Mouse (Mus musculus) monocyte, adult 2 months (primary cell): ENCODE data around the gene Phospho1.
A peak's percentile ranks its signal among the peaks of the same experiment; 100 is the strongest.

Experiments used
- DNase-seq, 2 experiments: peaks; one replicate each; pipeline ENCODE4 v3.0.0; 2022; ENCODE audit warnings: low spot score in 2 of 2, low read depth in 1 of 2

The Phospho1 gene

DNA sequence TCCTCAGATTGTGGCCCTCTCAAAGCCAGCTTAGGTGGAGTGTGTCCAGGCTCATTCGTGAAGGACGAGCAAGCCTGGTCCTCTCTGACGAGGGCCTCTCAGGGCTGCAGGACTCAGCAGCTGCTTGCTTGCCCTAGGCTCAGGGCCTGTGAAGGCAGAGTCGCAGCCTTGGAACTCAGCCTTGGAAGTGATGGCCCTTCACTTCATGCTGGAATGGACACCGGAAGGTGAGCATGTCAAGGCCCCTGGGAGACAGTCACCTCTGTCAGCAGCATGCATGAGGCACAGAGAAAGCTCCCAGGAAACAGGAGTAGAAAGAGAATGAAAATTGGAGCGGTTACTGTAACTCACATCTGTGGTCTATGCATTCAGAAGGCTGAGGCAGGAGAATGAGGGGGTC, 12.6 kb upstream of the Phospho1 start:
- DNase-seq, result no peak

- DNase-seq, result no peak
These were observed 12.1 kb upstream of the Phospho1 start for GRCm38 (mm10) chr11:95812224-95812623.

DNA sequence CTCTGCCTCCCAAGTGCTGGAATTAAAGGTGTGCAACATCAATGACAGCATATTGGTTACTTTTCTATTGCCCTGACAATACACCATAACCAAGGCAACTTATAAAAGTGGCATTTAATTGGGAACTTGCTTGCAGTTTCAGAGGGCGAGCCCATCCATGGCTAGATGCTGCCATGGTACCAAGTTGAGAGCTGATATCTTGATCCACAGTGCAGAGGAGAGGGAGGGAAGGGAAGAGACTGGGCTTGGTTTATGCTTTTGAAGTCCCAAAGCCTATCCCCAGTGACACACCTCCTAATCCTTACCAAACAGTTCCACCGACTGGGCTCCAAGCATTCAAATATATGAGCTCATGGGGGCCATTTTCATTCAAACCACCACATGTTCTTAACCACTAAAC, 10.2 kb upstream of the Phospho1 start:
- no peak for DNase-seq

DNA sequence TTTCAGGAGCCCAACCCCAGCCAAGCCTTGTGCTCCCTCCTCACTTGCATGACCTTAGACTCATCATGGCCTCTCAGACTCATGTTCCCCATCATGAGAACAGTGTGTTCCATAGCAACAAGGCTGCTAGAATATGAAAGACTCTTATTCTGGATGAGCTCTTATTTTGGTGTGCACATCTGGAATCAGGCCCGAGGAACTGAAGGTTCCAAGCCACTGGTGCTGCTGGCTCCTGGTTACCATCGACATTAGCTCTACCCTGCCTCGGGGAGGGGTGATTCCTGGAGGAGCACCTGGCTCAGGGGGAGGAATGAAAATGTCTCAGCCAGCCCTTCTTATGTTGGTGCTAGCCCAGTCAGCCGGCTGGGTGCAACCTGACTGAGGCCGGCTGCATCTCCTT, 9.4 kb upstream of the Phospho1 start:
- DNase-seq, result no peak

- DNase-seq, result no peak
These were observed 8.9 kb upstream of the Phospho1 start for GRCm38 (mm10) chr11:95815412-95815811.

GRCm38 (mm10) chr11:95819138-95819537, 5.2 kb upstream of the Phospho1 start:
- no peak for DNase-seq

GRCm38 (mm10) chr11:95821511-95821910, 2.8 kb upstream of the Phospho1 start:
- DNase-seq, result no peak

DNA sequence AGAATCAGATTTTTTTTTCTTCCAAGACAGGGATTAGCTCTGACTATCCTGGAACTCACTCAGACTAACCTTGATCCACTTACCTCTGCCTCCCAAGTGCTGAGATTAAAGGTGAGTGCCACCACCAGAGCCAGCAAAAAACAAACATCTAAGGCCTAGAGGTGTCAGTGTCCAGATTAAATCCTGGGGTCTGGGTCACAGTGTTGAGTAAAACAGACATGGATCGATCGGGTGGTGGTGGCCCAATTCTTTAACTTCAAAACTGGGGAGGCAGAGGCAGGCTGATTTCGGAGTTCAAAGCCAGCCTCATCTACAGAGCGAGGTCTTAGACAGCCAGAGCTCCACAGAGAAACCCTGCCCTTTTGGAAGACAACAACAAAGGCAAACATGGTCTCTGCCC, 1.9 kb upstream of the Phospho1 start:
- no peak for DNase-seq

DNA sequence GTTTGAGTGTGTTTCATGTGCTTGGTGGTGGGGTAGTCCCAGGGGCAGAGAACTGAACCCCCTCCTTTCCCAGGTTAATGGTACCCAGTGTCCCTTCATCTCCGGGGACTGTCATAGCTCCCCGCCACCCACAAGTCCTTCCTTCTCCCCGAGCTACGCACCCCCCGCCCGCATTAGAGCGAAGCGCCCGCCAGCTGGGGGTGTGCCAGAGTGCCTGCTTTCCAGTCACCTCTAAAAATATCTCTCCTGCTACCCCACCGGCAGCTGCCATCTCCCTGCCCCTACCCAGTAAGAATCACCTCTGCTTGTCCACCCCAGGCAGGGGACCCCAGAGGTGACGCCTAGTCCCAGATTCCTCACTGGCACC, 561 bp downstream of the Phospho1 start:
- no peak for DNase-seq

DNA sequence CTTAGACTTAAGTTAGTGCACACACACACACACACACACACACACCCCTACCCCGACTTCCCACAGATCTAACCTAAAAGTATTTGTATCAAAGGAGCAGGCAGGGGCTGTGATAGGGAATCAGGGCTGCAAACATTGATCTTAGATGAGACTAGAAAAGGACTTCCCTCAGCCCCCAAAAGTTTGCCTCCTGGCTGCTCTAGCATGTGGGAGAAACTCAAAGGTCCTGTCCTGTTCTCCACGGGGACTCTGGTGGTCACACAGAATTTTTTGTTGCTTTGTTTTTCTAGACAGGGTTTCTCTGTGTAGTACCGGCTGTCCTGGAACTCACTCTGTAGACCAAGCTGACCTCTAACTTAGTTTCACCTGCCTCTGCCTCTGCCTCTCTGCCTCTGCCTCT, 1.3 kb downstream of the Phospho1 start:
- no peak for DNase-seq

- DNase-seq, result no peak
These were observed 2.2 kb downstream of the Phospho1 start for GRCm38 (mm10) chr11:95826317-95827167.

- no peak for DNase-seq
These were observed 2.8 kb downstream of the Phospho1 start for GRCm38 (mm10) chr11:95827168-95827447.

GRCm38 (mm10) chr11:95827464-95828085, 3.3 kb downstream of the Phospho1 start:
- DNase-seq, result peak in 1 of 2 experiments; percentile 56

- no peak for DNase-seq
These were observed 4.1 kb downstream of the Phospho1 start for GRCm38 (mm10) chr11:95828181-95828964.

DNA sequence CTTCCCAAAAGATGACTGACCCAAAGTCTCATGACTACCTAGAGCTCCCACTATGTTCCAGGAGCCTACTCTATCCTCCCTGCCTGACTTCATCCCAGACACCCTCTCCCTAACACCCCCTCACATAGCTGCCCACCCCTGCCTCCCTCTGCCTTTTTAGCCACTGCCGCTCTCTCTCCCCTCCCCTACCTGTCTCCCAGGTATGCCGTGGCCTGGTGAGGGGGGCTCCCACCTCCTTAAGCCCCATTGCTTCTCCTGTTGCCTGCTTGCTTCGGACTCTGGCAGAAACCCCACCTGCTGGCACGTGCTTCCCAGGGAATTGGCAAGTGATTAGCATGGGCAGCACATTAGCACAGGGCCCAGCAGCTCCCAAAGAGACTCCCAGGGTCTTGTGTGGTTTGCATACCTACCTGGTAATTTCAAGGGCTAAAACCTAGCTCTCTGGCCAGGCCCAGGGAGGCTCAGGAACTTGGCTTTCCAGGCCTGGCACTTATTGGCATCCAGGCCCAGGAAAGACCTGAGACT, 5.3 kb downstream of the Phospho1 start:
- no peak for DNase-seq

DNA sequence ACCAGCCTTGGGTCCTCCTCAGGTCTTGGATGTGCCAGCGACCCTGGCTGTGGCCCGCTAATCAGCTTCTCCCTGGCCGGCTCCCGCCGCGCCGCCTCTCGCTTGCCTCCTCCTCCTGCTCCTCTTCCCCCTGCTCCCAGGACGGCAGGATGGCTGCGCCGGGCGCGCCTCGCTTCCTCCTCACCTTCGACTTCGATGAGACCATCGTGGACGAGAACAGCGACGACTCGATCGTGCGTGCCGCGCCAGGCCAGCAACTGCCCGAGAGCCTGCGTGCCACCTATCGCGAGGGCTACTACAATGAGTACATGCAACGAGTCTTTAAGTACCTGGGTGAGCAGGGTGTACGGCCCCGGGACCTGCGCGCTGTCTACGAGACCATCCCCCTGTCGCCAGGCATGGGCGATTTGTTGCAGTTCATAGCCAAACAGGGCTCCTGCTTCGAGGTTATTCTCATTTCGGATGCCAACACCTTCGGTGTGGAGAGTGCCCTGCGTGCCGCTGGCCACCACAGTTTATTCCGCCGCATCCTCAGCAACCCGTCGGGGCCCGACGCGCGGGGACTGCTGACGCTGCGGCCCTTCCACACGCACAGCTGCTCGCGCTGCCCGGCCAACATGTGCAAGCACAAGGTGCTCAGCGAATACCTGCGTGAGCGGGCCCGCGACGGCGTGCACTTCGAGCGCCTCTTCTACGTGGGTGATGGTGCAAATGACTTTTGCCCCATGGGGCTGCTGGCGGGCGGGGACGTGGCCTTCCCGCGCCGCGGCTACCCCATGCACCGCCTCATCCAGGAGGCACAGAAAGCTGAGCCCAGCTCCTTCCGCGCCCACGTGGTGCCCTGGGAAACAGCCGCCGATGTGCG, 6.3 kb downstream of the Phospho1 start:
- DNase-seq, result no peak

- DNase-seq, result no peak
These were observed 6.9 kb downstream of the Phospho1 start for GRCm38 (mm10) chr11:95831276-95831619.

- DNase-seq, result no peak
These were observed 7.3 kb downstream of the Phospho1 start for GRCm38 (mm10) chr11:95831641-95832040.

- no peak for DNase-seq
These were observed 8.1 kb downstream of the Phospho1 start for GRCm38 (mm10) chr11:95832129-95833005.

DNA sequence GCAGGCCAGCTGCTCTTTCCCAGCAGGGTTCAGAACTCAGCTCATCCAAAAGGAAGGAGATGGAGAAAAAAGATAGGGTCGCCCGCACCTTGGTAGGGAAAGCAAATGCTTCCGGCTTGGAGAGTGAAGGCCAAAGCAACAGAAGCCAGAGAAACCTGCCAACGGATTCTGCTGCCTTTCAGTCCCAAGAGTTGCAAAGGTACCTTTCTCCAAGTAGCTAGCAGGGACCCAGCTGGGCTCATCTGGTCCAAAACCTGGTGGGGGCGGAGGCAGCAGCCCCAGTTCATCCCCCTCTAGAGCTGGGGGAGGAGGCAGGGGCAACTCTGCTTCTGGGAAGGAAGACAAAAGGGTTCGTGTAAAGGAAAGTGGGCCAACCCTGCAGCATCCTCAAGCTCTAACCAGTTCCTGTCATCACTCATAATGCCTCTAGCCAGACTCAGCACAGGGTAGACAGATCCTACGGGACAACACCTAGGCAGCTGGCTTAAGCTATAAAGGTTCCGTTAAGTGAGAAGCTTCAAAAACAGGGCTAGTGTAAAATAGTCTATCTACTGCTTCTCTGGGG, 8.8 kb downstream of the Phospho1 start:
- no peak for DNase-seq
